12 mouse cellular contexts compared by ENCODE assay signal in genomic region chr2:4406977-4407376, GRCm38 (mm10).
DNase-seq lines count a peak whose midpoint lies in the region; ATAC-seq lines count a peak whose summit lies in the region.
"Had no signal": no experiment of that assay in that cellular context is flagged by ENCODE, and none has a peak within 500 bp of the region (broad histone marks: within the 10 kb centered on the region; RNA-seq: fewer than 3 reads in every experiment).

No protein-coding gene starts in this region.

- H3K36me3 ChIP-seq in forebrain, embryonic 16.5 days (ENCODE audit: control insufficient read depth, insufficient read depth) = no peaks in the 10 kb centered on the region
- H3K36me3 ChIP-seq in limb, embryonic 12.5 days = 0 out of 2 replicates have a peak, but pooled peaks cover 6% of the 10 kb centered on the region
- H3K36me3 ChIP-seq in kidney, embryonic 14.5 days (ENCODE audit: control insufficient read depth, insufficient read depth, low read length) = no peaks in the 10 kb centered on the region
- H3K36me3 ChIP-seq: liver, embryonic 12.5 days had no signal

- no peak overlapping the region for H3K4me2 ChIP-seq in forebrain, embryonic 16.5 days (ENCODE audit: low read length)
- H3K4me2 ChIP-seq in limb, embryonic 12.5 days = peak overlapping the region; percentile 0; the same call in 1 of the 2 replicates
- H3K4me2 ChIP-seq in kidney, embryonic 14.5 days (replicated peaks; ENCODE audit: low read depth, low read length) = no peak overlapping the region
- H3K4me2 ChIP-seq: liver, embryonic 12.5 days had no signal

- no peaks in the 10 kb centered on the region for H3K27me3 ChIP-seq in forebrain, embryonic 16.5 days (replicated peaks; ENCODE audit: control insufficient read depth, insufficient read depth, low read length)
- H3K27me3 ChIP-seq in limb, embryonic 12.5 days = no peaks in the 10 kb centered on the region
- no peaks in the 10 kb centered on the region for H3K27me3 ChIP-seq in kidney, embryonic 14.5 days (ENCODE audit: control insufficient read depth, insufficient read depth, low read length)

- no peaks in the 10 kb centered on the region for H3K9me3 ChIP-seq in forebrain, embryonic 16.5 days (ENCODE audit: control insufficient read depth, low read length)
- no peaks in the 10 kb centered on the region for H3K9me3 ChIP-seq in limb, embryonic 12.5 days
- H3K9me3 ChIP-seq in kidney, embryonic 14.5 days (ENCODE audit: control insufficient read depth, low read length) = no peaks in the 10 kb centered on the region
- H3K9me3 ChIP-seq: liver, embryonic 12.5 days had no signal

- H3K4me1 ChIP-seq in forebrain, embryonic 16.5 days (replicated peaks; ENCODE audit: control insufficient read depth, insufficient read depth, low read length) = peaks cover 57% of the 10 kb centered on the region
- H3K4me1 ChIP-seq in limb, embryonic 12.5 days (replicated peaks) = peaks cover 93% of the 10 kb centered on the region
- 0 out of 2 replicates have a peak, but pooled peaks cover 4% of the 10 kb centered on the region for H3K4me1 ChIP-seq in kidney, embryonic 14.5 days (ENCODE audit: control insufficient read depth, insufficient read depth, low read length)
- H3K4me1 ChIP-seq: liver, embryonic 12.5 days had no signal

- peak; percentile 21 to 49 for DNase-seq in layer of hippocampus, adult 8-10 months (ENCODE audit: low spot score in 2 of 2)
- DNase-seq in layer of hippocampus, adult 9-10 months (ENCODE audit: low spot score) = no peak
- DNase-seq in brain, adult 2 months (ENCODE audit: low read depth, low spot score) = peak; percentile 90
- DNase-seq: cerebellum, postnatal 25 days; heart, postnatal 4 days; kidney, postnatal 25 days had no signal

- 19% methylated on average over 5 of the region's 5 CpGs for WGBS in forebrain, embryonic 16.5 days
- WGBS in limb, embryonic 12.5 days = 32% methylated on average over 5 of the region's 5 CpGs
- 66% methylated on average over 5 of the region's 5 CpGs for WGBS in kidney, embryonic 14.5 days

- peak overlapping the region; percentile 54 for H3K27ac ChIP-seq in forebrain, embryonic 16.5 days (ENCODE audit: low read length)
- peak overlapping the region; percentile 77 for H3K27ac ChIP-seq in limb, embryonic 12.5 days
- H3K27ac ChIP-seq in kidney, embryonic 14.5 days (ENCODE audit: low read depth, low read length) = no peak overlapping the region
- H3K27ac ChIP-seq: liver, embryonic 12.5 days had no signal

- no peak overlapping the region for H3K9ac ChIP-seq in forebrain, embryonic 16.5 days (replicated peaks; ENCODE audit: low read depth, low read length)
- H3K9ac ChIP-seq in limb, embryonic 12.5 days (replicated peaks) = no peak overlapping the region
- no peak overlapping the region for H3K9ac ChIP-seq in kidney, embryonic 14.5 days (ENCODE audit: low read depth, low read length)
- H3K9ac ChIP-seq: liver, embryonic 12.5 days had no signal

- no peak overlapping the region for H3K4me3 ChIP-seq in forebrain, embryonic 16.5 days (replicated peaks; ENCODE audit: low read length)
- H3K4me3 ChIP-seq in limb, embryonic 12.5 days (replicated peaks) = no peak overlapping the region
- H3K4me3 ChIP-seq in kidney, embryonic 14.5 days (ENCODE audit: low read length) = no peak overlapping the region
- H3K4me3 ChIP-seq: erythroblast, embryonic 14.5 days; liver, embryonic 12.5 days had no signal

- ATAC-seq in forebrain, embryonic 16.5 days = peak; percentile 62
- peak; percentile 29; the same call in 1 of the 2 replicates for ATAC-seq in limb, embryonic 12.5 days (ENCODE audit: insufficient number of reproducible peaks, insufficient read depth, low FRiP score, low TSS enrichment, low read depth)
- ATAC-seq in kidney, embryonic 14.5 days (ENCODE audit: low FRiP score, low TSS enrichment) = no peak
- no peak for ATAC-seq in granulocyte monocyte progenitor cell, adult 5-6 weeks (replicated peaks; ENCODE audit: poor library complexity, severe bottlenecking)
- ATAC-seq: liver, embryonic 12.5 days had no signal

Comparison
In these comparisons a context has a peak if more than half of its experiments do, and no peak if none do; other contexts are left out.
1. ATAC-seq: peak in forebrain, embryonic 16.5 days (single experiment) and limb, embryonic 12.5 days (single experiment); none in kidney, embryonic 14.5 days (single experiment) and granulocyte monocyte progenitor cell, adult 5-6 weeks (single experiment).